Mouse (Mus musculus) heart, adult 2 months (tissue): ENCODE measurements at regions not wholly inside any gene's neighbourhood (a gene's known extent, or its start where the extent isn't known, plus 50 kb on each side); places are given as distances from the start of the nearest gene placed in this dataset.

Source experiments
- CTCF ChIP-seq: fragments of 200-600 bp; IDR thresholded peaks from 2 replicates; pipeline ENCODE4 v1.8.1; 2022; ENCODE audit warnings: antibody characterized with exemption, mild to moderate bottlenecking, moderate library complexity
- EP300 ChIP-seq: fragments of 200-500 bp; IDR thresholded peaks from 2 replicates; pipeline ENCODE4 v1.6.1; 2011; ENCODE audit warnings: low read depth, low read length, control low read depth; ENCODE audit not compliant: insufficient read depth
- POLR2A ChIP-seq: fragments of 200-500 bp; IDR thresholded peaks from 2 replicates; pipeline ENCODE4 v1.6.1; 2011; ENCODE audit warnings: mild to moderate bottlenecking, low read depth, low read length, control low read depth; ENCODE audit not compliant: insufficient read depth

DNA sequence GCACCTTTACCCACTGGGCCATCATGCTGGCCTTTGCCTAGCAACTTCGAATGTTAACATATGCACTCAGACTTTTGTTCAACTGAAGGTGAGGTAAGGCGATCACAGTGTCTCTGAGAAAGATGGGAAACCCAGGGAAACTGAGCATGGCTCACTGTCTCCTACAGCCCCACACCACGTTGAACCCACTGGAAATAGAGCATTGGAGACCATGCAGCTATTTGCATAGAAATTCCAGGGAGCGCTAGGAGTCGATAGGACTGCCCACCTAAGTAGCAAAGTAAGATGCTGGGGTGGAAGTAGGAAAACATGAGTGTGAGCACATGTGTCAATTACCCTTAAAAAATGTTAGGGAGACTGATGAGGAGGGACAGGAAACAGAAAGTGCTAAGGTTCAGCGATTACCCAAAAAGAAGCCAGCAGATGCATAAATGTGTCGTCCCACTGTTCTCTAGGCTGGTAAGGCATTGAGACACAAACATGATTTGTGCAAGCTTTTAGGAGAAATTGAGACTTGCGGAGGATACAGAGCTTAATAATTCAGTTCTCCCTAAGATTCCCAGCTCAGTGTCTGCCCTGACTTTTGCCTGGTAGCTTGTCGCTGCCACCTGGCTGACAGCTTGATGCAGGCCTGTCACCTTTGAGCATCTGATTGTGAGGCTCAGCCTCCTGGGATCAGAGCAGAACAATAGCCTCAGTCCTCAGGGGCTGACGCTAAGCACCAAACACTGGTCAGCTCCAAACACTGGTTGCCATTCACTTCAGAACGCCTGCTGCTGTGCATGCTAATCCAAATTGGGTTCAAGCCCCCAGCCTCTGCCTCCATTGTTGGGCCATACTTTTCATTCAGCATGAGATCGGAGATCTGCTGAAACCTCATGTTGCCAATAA is 183.7 kb upstream of the Rgma start:
- TF ChIP-seq POLR2A (no peak), CTCF (no peak), EP300 (no peak)
